Mouse (Mus musculus): ENCODE data around the gene Txndc9. TPM values are rescaled to one million over a fixed set of nuclear protein-coding genes. Genes with fewer than 3 reads are reported as not detected.

Gene Txndc9
- polyA plus RNA-seq, 1 experiment, result 54.7 TPM

DNA sequence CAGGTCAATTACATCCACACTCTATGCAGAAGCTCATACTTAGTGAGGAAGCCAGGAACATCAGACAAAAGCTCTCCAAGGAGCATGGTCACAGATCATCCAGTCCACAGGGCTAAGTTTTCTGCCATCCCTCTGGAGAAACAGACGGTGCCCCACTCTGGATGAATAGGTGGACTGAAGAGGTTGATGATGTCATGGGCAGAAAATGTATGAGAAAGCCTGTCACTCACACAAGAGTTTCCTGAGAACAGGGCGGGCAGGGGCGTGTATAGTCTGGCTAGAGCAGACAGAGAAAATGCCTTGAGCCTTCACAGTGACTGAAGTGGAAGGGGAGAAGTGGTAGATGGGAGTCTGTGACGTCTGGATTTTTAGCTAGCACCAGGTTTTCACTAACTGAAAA is 26.2 kb downstream of the Txndc9 start:
- no peak for DNase-seq (ENCODE audit: low spot score)

DNA sequence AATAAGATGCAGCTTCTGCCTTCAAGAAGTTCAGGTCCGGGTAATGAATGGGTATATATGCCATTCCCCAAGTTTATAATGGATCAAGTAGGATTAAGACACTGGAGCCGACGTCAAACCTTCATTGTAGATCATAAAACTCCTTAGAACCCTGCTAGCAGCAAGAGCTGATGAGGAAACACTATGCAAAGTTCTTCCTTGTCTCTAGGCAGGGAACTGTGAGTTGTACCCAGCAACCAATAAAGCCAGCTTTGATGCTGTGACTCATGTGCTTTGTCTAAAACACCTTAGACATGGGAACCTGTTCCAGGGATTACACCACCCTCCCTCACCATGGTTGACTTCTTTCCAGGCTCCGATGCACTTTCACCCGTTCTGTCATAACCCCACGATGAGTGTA is 28.9 kb downstream of the Txndc9 start:
- DNase-seq (ENCODE audit: low spot score), result no peak

DNA sequence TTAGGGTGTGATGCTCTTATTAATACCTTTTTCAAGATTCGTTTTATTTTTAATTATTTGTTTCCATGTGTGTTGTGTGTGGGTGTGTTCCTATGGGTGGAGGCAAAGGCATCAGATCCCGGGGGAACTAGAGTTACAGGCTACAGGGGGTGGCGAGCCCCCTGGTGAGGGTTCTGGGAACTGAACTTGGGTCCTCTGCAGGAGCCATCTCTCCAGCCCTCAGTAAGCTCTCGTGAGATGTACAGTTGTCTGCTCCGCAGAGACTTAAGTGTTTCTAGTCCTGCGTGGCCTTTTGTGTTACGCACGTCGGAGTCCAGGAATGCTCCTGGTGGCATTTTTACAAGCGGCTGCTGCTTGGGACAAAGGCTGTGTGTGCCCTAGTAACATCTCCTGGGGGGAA is 32.1 kb downstream of the Txndc9 start:
- no peak for DNase-seq (ENCODE audit: low spot score)

DNA sequence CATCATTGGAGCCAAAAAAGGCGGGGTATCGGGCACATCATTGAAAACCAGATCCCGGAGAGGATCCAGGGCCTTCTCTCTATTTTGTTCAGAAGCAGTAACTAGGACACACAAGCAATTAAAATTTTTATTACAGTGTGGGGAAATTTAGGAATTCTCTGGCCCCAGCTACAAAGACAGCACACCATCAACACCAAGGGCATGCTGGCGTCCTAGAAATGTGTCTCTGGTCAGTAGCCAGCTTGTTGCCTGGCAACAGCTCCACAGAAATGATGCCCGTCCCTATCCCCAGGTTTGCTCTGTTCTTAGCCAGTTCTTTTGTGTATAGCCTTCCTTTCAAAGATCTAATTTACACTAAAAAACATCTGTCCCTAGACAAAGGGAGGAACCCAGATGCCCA is 38.2 kb downstream of the Txndc9 start:
- no peak for DNase-seq (ENCODE audit: low spot score)

DNA sequence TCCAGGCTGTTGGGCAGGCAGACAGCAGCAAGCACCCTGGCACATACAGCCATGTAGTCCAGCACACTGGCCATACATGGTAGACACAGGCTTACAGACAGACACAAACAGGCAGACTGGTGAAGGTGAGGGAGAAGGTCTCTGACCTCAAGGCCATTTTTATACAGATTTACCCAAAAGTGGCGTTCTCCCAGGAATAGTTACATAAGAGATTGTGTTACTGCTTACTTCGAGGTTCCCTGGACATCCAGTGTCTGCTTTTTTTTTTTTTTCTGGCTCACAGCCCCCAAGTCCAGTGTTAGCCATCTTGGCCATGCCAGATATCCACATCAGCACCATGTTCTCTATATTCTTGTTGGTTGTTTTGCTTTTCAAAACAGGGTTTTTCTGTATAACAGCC is 39.2 kb downstream of the Txndc9 start:
- no peak for DNase-seq (ENCODE audit: low spot score)

DNA sequence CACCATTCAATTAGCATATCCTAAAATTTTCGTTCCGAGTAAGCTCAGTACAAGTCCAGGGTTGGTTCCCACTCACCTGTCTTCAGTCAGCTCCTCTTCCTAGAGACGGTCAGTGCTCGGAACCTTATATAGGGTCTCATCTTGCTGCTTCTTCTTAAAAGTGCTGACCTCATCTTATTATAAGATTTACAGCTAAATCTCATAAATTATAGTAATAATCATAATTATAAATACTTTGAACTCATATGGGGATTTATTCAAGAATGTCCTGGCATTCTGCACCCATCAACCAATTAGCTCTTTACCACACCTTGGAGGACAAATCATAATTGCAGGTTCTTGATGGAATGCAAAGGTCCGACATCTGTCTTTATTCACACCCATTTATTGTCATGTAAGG is 40.0 kb downstream of the Txndc9 start, which contains the start of gene Lyg1:
TSS of gene Lyg1 (minus strand) at position 101 of the 400 bp plus-strand sequence.
- DNase-seq (ENCODE audit: low spot score), result no peak

DNA sequence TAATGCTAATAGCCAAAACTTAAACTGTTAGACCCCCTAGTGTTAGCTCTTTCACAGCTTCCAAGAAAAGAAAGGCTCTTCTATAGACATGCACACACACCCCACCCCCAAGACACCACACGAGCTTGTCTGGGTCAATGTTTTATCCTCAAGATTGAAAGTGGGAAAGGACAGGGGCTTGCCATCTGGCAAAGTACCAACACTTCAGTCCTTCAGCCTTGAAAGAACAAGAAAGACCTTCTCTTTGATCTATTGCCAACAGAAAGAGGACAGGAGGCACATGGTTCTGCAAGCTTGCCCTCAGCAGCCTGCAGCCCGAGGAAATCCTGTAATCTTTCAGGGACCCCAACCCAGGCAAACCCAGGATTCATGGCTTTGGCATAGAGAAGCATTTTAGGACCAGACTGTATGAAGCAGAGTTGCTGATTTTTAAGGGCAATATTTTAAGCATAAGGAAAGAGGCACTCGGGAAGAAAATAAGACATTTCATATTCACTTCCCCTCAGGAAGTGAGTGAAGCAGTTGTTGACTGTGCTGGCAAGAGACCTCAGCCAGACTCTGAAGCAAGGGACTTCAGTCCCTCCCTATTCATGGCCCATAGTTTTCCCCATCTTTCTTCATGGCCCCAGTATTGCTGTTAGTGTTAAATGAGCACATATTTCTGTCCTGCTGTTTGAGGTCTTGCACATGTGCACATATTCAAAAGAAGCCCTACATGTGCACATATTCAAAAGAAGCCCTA is 40.8 kb downstream of the Txndc9 start:
- DNase-seq (ENCODE audit: low spot score), result no peak

DNA sequence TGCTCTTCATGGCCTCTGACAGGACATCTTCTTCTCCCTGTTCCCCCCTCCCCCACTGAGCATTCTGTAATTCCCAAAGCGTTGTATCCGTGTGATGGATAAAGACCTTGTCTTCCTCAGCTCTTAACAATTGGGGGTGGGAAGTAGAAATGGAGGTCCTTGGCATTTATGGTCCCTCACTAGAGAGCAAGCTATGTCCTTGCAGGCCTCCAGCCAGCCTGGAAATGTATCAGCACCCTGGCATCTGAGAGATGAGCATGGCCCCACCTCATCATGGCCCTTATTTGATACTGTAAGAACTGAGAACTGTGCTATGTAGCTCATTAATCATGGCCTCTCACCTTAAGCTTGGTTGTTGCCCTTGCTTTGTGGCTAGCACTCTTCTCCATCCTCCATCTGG is 42.4 kb downstream of the Txndc9 start:
- no peak for DNase-seq (ENCODE audit: low spot score)

DNA sequence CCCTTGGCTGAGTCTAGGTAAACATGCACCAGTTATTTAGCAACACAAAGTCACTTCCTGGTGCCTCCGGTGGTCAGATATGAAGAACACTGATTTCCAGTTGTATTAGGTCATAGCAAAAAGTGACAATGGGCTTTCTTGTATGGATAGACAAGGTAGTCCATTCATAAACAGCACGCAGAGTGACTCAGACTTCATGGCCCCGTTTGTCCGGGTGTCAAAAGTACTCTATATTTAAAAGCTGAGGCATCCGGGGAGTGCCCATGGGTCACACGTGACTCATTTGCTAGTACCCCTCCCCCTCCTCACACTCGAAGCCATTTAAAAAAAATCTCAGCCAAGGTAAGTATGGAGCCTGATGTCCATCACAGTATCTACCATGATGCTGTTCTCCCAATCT is 42.9 kb downstream of the Txndc9 start:
- no peak for DNase-seq (ENCODE audit: low spot score)

DNA sequence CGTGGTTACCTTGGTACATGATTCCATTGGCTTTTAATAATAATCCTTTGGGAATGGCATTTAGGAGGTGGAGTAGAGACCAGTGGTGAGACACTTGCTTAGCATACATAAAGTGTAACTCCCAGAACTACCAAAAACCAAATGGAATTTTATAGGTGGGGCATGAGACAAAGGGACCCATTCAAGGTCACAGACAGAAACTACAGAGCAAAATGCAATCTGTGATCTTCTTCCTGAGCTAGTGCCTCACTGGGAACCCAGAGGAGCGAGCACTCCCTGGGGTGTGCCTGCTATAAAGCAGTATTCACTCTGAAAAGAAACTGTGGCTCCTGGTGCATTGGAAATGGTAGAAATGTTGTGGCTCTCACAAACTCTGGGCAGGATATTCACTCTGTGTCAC is 48.8 kb downstream of the Txndc9 start:
- no peak for DNase-seq (ENCODE audit: low spot score)

Other genes starting within 250 kb of the Txndc9 start
- gene Tsga10, start 131.5 kb downstream of the Txndc9 start, polyA plus RNA-seq (2012; rRNA removed), result 4.6 TPM in 2 replicates
- 6.5 and 6.6 TPM in 2 replicates for gene Lipt1, start 126.2 kb downstream of the Txndc9 start, polyA plus RNA-seq (2012; rRNA removed)
- gene Mitd1, start 107.5 kb downstream of the Txndc9 start, polyA plus RNA-seq (2012; rRNA removed), result 24.1 and 28.6 TPM in 2 replicates
- 125 and 139 TPM in 2 replicates for gene Mrpl30, start 107.4 kb downstream of the Txndc9 start, polyA plus RNA-seq (2012; rRNA removed)
- gene Lyg2, start 81.4 kb downstream of the Txndc9 start, polyA plus RNA-seq (2012; rRNA removed), result not detected in 2 replicates
- gene Lyg1, start 40.1 kb downstream of the Txndc9 start, polyA plus RNA-seq (2012; rRNA removed), result not detected in 2 replicates
- gene Eif5b, start 117 bp upstream of the Txndc9 start, polyA plus RNA-seq (2012; rRNA removed), result 26.0 and 35.1 TPM in 2 replicates
- 19.1 and 21.3 TPM in 2 replicates for gene Rev1, start 131.9 kb upstream of the Txndc9 start, polyA plus RNA-seq (2012; rRNA removed)

Data from urinary bladder, adult 2 months (tissue).